Mouse (Mus musculus) heart, adult 2 months (tissue): ENCODE results near the gene Samd1. TPM values are rescaled to one million over a fixed set of nuclear protein-coding genes. Genes with fewer than 3 reads are reported as not detected.

Experiments
- DNase-seq, 2 experiments: peaks; one replicate each; pipeline ENCODE4 v3.0.0; 2021
- H3K27ac ChIP-seq: fragments of 200-600 bp; 2 replicates; pipeline ENCODE4 v1.8.1; 2022
- H3K27me3 ChIP-seq: fragments of 200-500 bp; 2 replicates; pipeline ENCODE4 v1.6.1; 2012; ENCODE audit warnings: mild to moderate bottlenecking, low read length, inconsistent platforms, mixed read lengths; ENCODE audit not compliant: control insufficient read depth, insufficient read depth
- H3K36me3 ChIP-seq: fragments of 200-500 bp; 2 replicates; pipeline ENCODE4 v1.6.1; 2012; ENCODE audit warnings: low read length, inconsistent platforms; ENCODE audit not compliant: control insufficient read depth, insufficient read depth
- H3K4me1 ChIP-seq: fragments of 200-500 bp; 2 replicates; pipeline ENCODE4 v1.6.1; 2011; ENCODE audit warnings: low read length; ENCODE audit not compliant: control insufficient read depth, insufficient read depth
- H3K4me3 ChIP-seq: fragments of 200-600 bp; 2 replicates; pipeline ENCODE4 v1.8.1; 2022
- H3K79me2 ChIP-seq: fragments of 200-500 bp; replicated peaks from 2 replicates; pipeline ENCODE4 v1.6.1; 2012; ENCODE audit warnings: mild to moderate bottlenecking, inconsistent platforms, low read length, moderate library complexity, mixed read lengths; ENCODE audit not compliant: control insufficient read depth, insufficient read depth
- H3K9ac ChIP-seq: fragments of 200-500 bp; 2 replicates; pipeline ENCODE4 v1.6.1; 2012; ENCODE audit warnings: low read depth, mild to moderate bottlenecking, control low read depth, inconsistent platforms, low read length, mixed read lengths
- CTCF ChIP-seq: fragments of 200-600 bp; IDR thresholded peaks from 2 replicates; pipeline ENCODE4 v1.8.1; 2022; ENCODE audit warnings: antibody characterized with exemption, mild to moderate bottlenecking, moderate library complexity
- EP300 ChIP-seq: fragments of 200-500 bp; IDR thresholded peaks from 2 replicates; pipeline ENCODE4 v1.6.1; 2011; ENCODE audit warnings: low read depth, low read length, control low read depth; ENCODE audit not compliant: insufficient read depth
- POLR2A ChIP-seq: fragments of 200-500 bp; IDR thresholded peaks from 2 replicates; pipeline ENCODE4 v1.6.1; 2011; ENCODE audit warnings: mild to moderate bottlenecking, low read depth, low read length, control low read depth; ENCODE audit not compliant: insufficient read depth
- WGBS: fragments of 180-500 bp; shearing (Covaris S2); methylation state at CpG from one replicate; pipeline ENCODE4 v1.1.7; 2018; 5-methylcytosine and 5-hydroxymethylcytosine counted together
- intact Hi-C: fragments of 180-260 bp; cut with DNase I; formaldehyde crosslinking; loops from one replicate; pipeline ENCODE4 v1.15.1; 2025
- polyA plus RNA-seq: library from polyadenylated mRNA; depleted of rRNA; stranded (reverse); fragments of >200 nt; gene quantifications from 2 replicates; pipeline ENCODE4 v1.2.3, GENCODE M21; 2012
- total RNA-seq, 2 experiments: library from RNA; stranded (reverse); gene quantifications; 2 replicates each; pipeline ENCODE4 v1.2.3; 2021

The Samd1 gene
- total and polyA plus RNA-seq, 3 experiments = 21.6 to 29.9 (median 29.7) TPM

- no peak for DNase-seq
- Histone ChIP-seq H3K27ac (no peak overlapping the region), H3K4me3 (no peak overlapping the region), H3K27me3 (no peaks in the 10 kb centered on the region), H3K9ac (no peak overlapping the region), H3K4me1 (peaks cover under 1% of the 10 kb centered on the region; the same call in 1 of the 2 replicates), H3K79me2 (no peaks in the 10 kb centered on the region), H3K36me3 (no peaks in the 10 kb centered on the region)
- WGBS = 79% methylated on average over 4 of the region's 4 CpGs
- TF ChIP-seq CTCF = no peak
- TF ChIP-seq EP300 = no peak
- no peak for TF ChIP-seq POLR2A
- intact Hi-C loops = no loop called here
These were observed 35.3 kb downstream of the Samd1 start for GRCm38 (mm10) chr8:84032777-84033176.

- DNase-seq = peak; percentile 56 to 68
- no peak overlapping the region for H3K9ac ChIP-seq
- intact Hi-C loops = loop anchor here (2.0 kb wide), 2 partner anchors 27 to 149 kb away; partner anchors contain the start of gene Gm10643
- peaks cover 2% of the 10 kb centered on the region for H3K4me1 ChIP-seq
- H3K4me3 ChIP-seq = no peak overlapping the region
- no peak overlapping the region for H3K27ac ChIP-seq
- TF ChIP-seq EP300 (no peak), CTCF (no peak), POLR2A (no peak)
- no peaks in the 10 kb centered on the region for H3K79me2 ChIP-seq
- no peaks in the 10 kb centered on the region for H3K36me3 ChIP-seq
- 44% methylated on average over 5 of the region's 5 CpGs for WGBS
- H3K27me3 ChIP-seq = no peaks in the 10 kb centered on the region
These were observed 40.5 kb downstream of the Samd1 start for GRCm38 (mm10) chr8:84038015-84038414.

GRCm38 (mm10) chr8:84039050-84039449 is 41.6 kb downstream of the Samd1 start:
- Histone ChIP-seq H3K27ac (no peak overlapping the region), H3K9ac (no peak overlapping the region), H3K36me3 (no peaks in the 10 kb centered on the region), H3K27me3 (no peaks in the 10 kb centered on the region), H3K4me1 (peaks cover 2% of the 10 kb centered on the region), H3K79me2 (no peaks in the 10 kb centered on the region), H3K4me3 (no peak overlapping the region)
- TF ChIP-seq CTCF = peak; percentile 95
- TF ChIP-seq POLR2A = no peak
- peak; percentile 48; the same call in 1 of the 2 replicates for TF ChIP-seq EP300
- 6% methylated on average over 5 of the region's 5 CpGs for WGBS
- DNase-seq = peak; percentile 63 to 75
- intact Hi-C loops = loop anchor here (1.0 to 2.0 kb wide), 3 partner anchors 26 to 318 kb away; partner anchors contain the start of gene Gm10643

GRCm38 (mm10) chr8:84042066-84042947 is 44.8 kb downstream of the Samd1 start, which contains the start of gene Il27ra:
Gene Il27ra, minus strand, starts transcription at chr8:84042589.
- Histone ChIP-seq H3K27ac (peak within 1 kb of the TSS; percentile 58), H3K4me1 (peaks cover 2% of the 10 kb centered on the region), H3K36me3 (no peaks in the 10 kb centered on the region), H3K9ac (peak within 1 kb of the TSS; percentile 58), H3K27me3 (no peaks in the 10 kb centered on the region; the same call in 1 of the 2 replicates), H3K4me3 (peak within 1 kb of the TSS; percentile 61), H3K79me2 (no peaks in the 10 kb centered on the region)
- DNase-seq = peak; percentile 81 to 84
- intact Hi-C loops = no loop called here
- TF ChIP-seq CTCF = peak; percentile 88
- no peak for TF ChIP-seq EP300
- TF ChIP-seq POLR2A = 0 out of 2 replicates have a peak, but pooled peaks have one; percentile 22
- WGBS = 4% methylated on average over 40 of the region's 40 CpGs

GRCm38 (mm10) chr8:84042948-84043342 is 45.5 kb downstream of the Samd1 start:
- Histone ChIP-seq H3K27ac (peak overlapping the region; percentile 58; the same call in 1 of the 2 replicates), H3K36me3 (no peaks in the 10 kb centered on the region), H3K4me1 (no peaks in the 10 kb centered on the region; the same call in 1 of the 2 replicates), H3K4me3 (peak overlapping the region; percentile 61), H3K79me2 (no peaks in the 10 kb centered on the region), H3K27me3 (no peaks in the 10 kb centered on the region; the same call in 1 of the 2 replicates), H3K9ac (peak overlapping the region; percentile 58)
- no peak for TF ChIP-seq POLR2A
- no peak for TF ChIP-seq CTCF
- intact Hi-C loops = loop anchor here (1.0 kb wide), 1 partner anchor 60 kb away; no protein-coding TSS in a partner anchor
- DNase-seq = peak; percentile 53 to 60
- WGBS = 52% methylated on average over 12 of the region's 12 CpGs

GRCm38 (mm10) chr8:84044103-84044502 is 46.6 kb downstream of the Samd1 start:
- DNase-seq = no peak
- intact Hi-C loops = no loop called here
- H3K27me3 ChIP-seq = no peaks in the 10 kb centered on the region; the same call in 1 of the 2 replicates
- H3K27ac ChIP-seq = no peak overlapping the region
- no peak overlapping the region for H3K9ac ChIP-seq
- H3K79me2 ChIP-seq = no peaks in the 10 kb centered on the region
- TF ChIP-seq CTCF (no peak), EP300 (no peak)
- 50% methylated on average over 7 of the region's 7 CpGs for WGBS
- no peaks in the 10 kb centered on the region; the same call in 1 of the 2 replicates for H3K4me1 ChIP-seq
- no peak overlapping the region for H3K4me3 ChIP-seq
- no peaks in the 10 kb centered on the region for H3K36me3 ChIP-seq
